Mouse (Mus musculus) stomach, postnatal 0 days (tissue): ENCODE results near the gene Filip1.

Source experiments
- CTCF ChIP-seq: IDR thresholded peaks from 2 replicates; pipeline ENCODE4 v1.5.1; 2016; ENCODE audit warnings: antibody characterized with exemption, low read depth, mild to moderate bottlenecking, moderate library complexity
- EP300 ChIP-seq: optimal IDR thresholded peaks from 2 replicates; pipeline ENCODE3; 2016; ENCODE audit warnings: antibody characterized with exemption

DNA sequence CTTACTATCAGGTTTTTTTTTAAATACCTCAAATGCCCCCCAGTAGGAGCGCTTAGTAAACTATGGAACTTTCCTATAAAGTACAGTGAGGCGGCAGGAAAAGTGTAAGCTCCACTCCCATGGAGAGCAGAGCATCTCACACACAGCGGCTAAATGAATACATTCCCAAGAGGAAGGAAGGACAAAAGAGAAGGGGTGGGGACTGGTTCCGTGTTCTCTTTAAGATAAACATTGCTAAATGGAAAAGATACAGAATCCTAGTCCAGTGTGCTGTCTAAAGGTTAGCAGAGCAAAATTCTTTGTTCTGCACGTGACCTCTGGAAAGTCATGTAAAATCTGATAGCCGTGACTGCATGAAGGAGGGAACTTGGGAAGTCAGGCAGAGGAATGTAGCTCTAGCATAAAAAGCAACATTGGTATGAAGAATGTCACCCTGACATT lies 13.9 kb upstream of the Filip1 start:
- no peak for TF ChIP-seq CTCF
- TF ChIP-seq EP300: no peak
